Mouse (Mus musculus) kidney, embryonic 16.5 days (tissue): Measurements from ENCODE around the gene Khnyn. TPM values are rescaled to one million over a fixed set of nuclear protein-coding genes. Genes with fewer than 3 reads are reported as not detected.
A peak's percentile ranks its signal among the peaks of the same experiment; 100 is the strongest.

Experiments used
- ATAC-seq: fragments of 200-750 bp; cut with Nextera tagmentation; 2 replicates; pipeline ENCODE4 v1.8.0; 2017; ENCODE audit warnings: moderate TSS enrichment; ENCODE audit not compliant: low FRiP score, low TSS enrichment
- H3K27ac ChIP-seq: fragments of 300-500 bp; sonication (generic); 2 replicates; pipeline ENCODE4 v1.5.1; 2014; ENCODE audit warnings: low read length
- H3K27me3 ChIP-seq: fragments of 300-500 bp; sonication (generic); 2 replicates; pipeline ENCODE4 v1.6.1; 2014; ENCODE audit warnings: low read length, control low read depth, mixed read lengths; ENCODE audit not compliant: insufficient read depth
- H3K36me3 ChIP-seq: fragments of 300-500 bp; sonication (generic); 2 replicates; pipeline ENCODE4 v1.6.1; 2014; ENCODE audit warnings: low read length, control low read depth, mixed read lengths; ENCODE audit not compliant: insufficient read depth
- H3K4me1 ChIP-seq: fragments of 300-500 bp; sonication (generic); 2 replicates; pipeline ENCODE4 v1.6.1; 2014; ENCODE audit warnings: low read length, control low read depth, mixed read lengths; ENCODE audit not compliant: insufficient read depth
- H3K4me2 ChIP-seq: fragments of 300-500 bp; sonication (generic); replicated peaks from 2 replicates; pipeline ENCODE4 v1.6.1; 2014; ENCODE audit warnings: low read depth, low read length
- H3K4me3 ChIP-seq: fragments of 300-500 bp; sonication (generic); 2 replicates; pipeline ENCODE4 v1.5.1; 2014; ENCODE audit warnings: mild to moderate bottlenecking, low read length
- H3K9ac ChIP-seq: fragments of 300-500 bp; sonication (generic); replicated peaks from 2 replicates; pipeline ENCODE4 v1.6.1; 2014; ENCODE audit warnings: low read length
- H3K9me3 ChIP-seq: fragments of 300-500 bp; sonication (generic); 2 replicates; pipeline ENCODE4 v1.6.1; 2016; ENCODE audit warnings: low read length, control low read depth
- WGBS: fragments of 180-500 bp; shearing (Covaris S2); extraction: QIAGEN DNeasy Blood & Tissue Kit; methylation state at CpG from one replicate; pipeline ENCODE4 v1.1.7; 2014; 5-methylcytosine and 5-hydroxymethylcytosine counted together
- polyA plus RNA-seq: library from polyadenylated mRNA; unstranded; fragments of >200 nt; fragmentation: Nextera tagmentation; extraction: Ambion mirVana; gene quantifications from 2 replicates; pipeline ENCODE4 v1.2.1, GENCODE M21; 2015

The Khnyn gene
- polyA plus RNA-seq, 1 experiment from 2014 or later = 18.7 TPM

- ATAC-seq = peak; percentile 40; the same call in 1 of the 2 replicates
- 3% methylated on average over 12 of the region's 12 CpGs for WGBS
- Histone ChIP-seq H3K27ac (peak overlapping the region; percentile 83), H3K9ac (peak overlapping the region; percentile 83), H3K27me3 (no peaks in the 10 kb centered on the region), H3K4me3 (peak overlapping the region; percentile 59), H3K9me3 (no peaks in the 10 kb centered on the region), H3K36me3 (peaks cover 22% of the 10 kb centered on the region), H3K4me2 (peak overlapping the region; percentile 81), H3K4me1 (peaks cover 16% of the 10 kb centered on the region)
Measured at GRCm38 (mm10) chr14:55900414-55900755, 15.6 kb downstream of the Khnyn start.

- WGBS = 35% methylated on average over 1 of the region's 1 CpGs
- no peaks in the 10 kb centered on the region for H3K36me3 ChIP-seq
- H3K4me3 ChIP-seq = no peak overlapping the region
- H3K4me2 ChIP-seq = no peak overlapping the region
- no peaks in the 10 kb centered on the region; the same call in 1 of the 2 replicates for H3K27me3 ChIP-seq
- H3K9me3 ChIP-seq = no peaks in the 10 kb centered on the region
- no peak overlapping the region for H3K27ac ChIP-seq
- no peak for ATAC-seq
- no peak overlapping the region for H3K9ac ChIP-seq
- peaks cover 7% of the 10 kb centered on the region for H3K4me1 ChIP-seq
Measured at GRCm38 (mm10) chr14:55905518-55905917, 20.8 kb downstream of the Khnyn start.

- Histone ChIP-seq H3K27me3 (no peaks in the 10 kb centered on the region), H3K4me1 (no peaks in the 10 kb centered on the region), H3K9ac (no peak overlapping the region), H3K4me2 (no peak overlapping the region), H3K4me3 (no peak overlapping the region), H3K36me3 (no peaks in the 10 kb centered on the region), H3K9me3 (no peaks in the 10 kb centered on the region), H3K27ac (no peak overlapping the region)
- no peak for ATAC-seq
- WGBS = 36% methylated on average over 4 of the region's 4 CpGs
Measured at GRCm38 (mm10) chr14:55913406-55913805, 28.7 kb downstream of the Khnyn start.

- Histone ChIP-seq H3K27ac (no peak overlapping the region), H3K27me3 (no peaks in the 10 kb centered on the region), H3K36me3 (no peaks in the 10 kb centered on the region), H3K4me3 (no peak overlapping the region), H3K4me2 (0 out of 2 replicates have a peak overlapping the region, but pooled peaks have one; percentile 15), H3K9me3 (no peaks in the 10 kb centered on the region), H3K4me1 (no peaks in the 10 kb centered on the region), H3K9ac (peak overlapping the region; percentile 38; the same call in 1 of the 2 replicates)
- peak; percentile 85 for ATAC-seq
- 39% methylated on average over 14 of the region's 14 CpGs for WGBS
Measured at GRCm38 (mm10) chr14:55918240-55919082, 33.7 kb downstream of the Khnyn start.

- H3K4me1 ChIP-seq = no peaks in the 10 kb centered on the region
- no peak for ATAC-seq
- H3K27ac ChIP-seq = no peak overlapping the region
- no peaks in the 10 kb centered on the region for H3K9me3 ChIP-seq
- WGBS = 53% methylated on average over 7 of the region's 7 CpGs
- no peak overlapping the region for H3K4me3 ChIP-seq
- H3K36me3 ChIP-seq = no peaks in the 10 kb centered on the region
- no peak overlapping the region for H3K4me2 ChIP-seq
- H3K27me3 ChIP-seq = no peaks in the 10 kb centered on the region
- no peak overlapping the region for H3K9ac ChIP-seq
Measured at GRCm38 (mm10) chr14:55922475-55923232, 37.9 kb downstream of the Khnyn start.

GRCm38 (mm10) chr14:55926847-55927246 is 42.1 kb downstream of the Khnyn start:
- no peak overlapping the region for H3K4me3 ChIP-seq
- no peaks in the 10 kb centered on the region for H3K27me3 ChIP-seq
- no peak overlapping the region for H3K27ac ChIP-seq
- H3K9me3 ChIP-seq = no peaks in the 10 kb centered on the region
- no peak overlapping the region for H3K9ac ChIP-seq
- 83% methylated on average over 4 of the region's 4 CpGs for WGBS
- ATAC-seq = no peak
- H3K36me3 ChIP-seq = no peaks in the 10 kb centered on the region
- H3K4me1 ChIP-seq = no peaks in the 10 kb centered on the region
- no peak overlapping the region for H3K4me2 ChIP-seq

GRCm38 (mm10) chr14:55929263-55929997 is 44.7 kb downstream of the Khnyn start:
- H3K4me2 ChIP-seq = no peak overlapping the region
- H3K27ac ChIP-seq = no peak overlapping the region
- H3K4me3 ChIP-seq = no peak overlapping the region
- no peaks in the 10 kb centered on the region for H3K36me3 ChIP-seq
- WGBS = 70% methylated on average over 12 of the region's 12 CpGs
- no peak for ATAC-seq
- H3K9ac ChIP-seq = no peak overlapping the region
- no peaks in the 10 kb centered on the region for H3K9me3 ChIP-seq
- no peaks in the 10 kb centered on the region for H3K4me1 ChIP-seq
- no peaks in the 10 kb centered on the region for H3K27me3 ChIP-seq

- ATAC-seq = peak; percentile 85
- H3K27ac ChIP-seq = no peak overlapping the region
- 31% methylated on average over 7 of the region's 7 CpGs for WGBS
- H3K4me2 ChIP-seq = peak overlapping the region; percentile 12; the same call in 1 of the 2 replicates
- no peak overlapping the region for H3K4me3 ChIP-seq
- H3K9me3 ChIP-seq = no peaks in the 10 kb centered on the region
- H3K4me1 ChIP-seq = no peaks in the 10 kb centered on the region
- H3K9ac ChIP-seq = 0 out of 2 replicates have a peak overlapping the region, but pooled peaks have one; percentile 29
- H3K36me3 ChIP-seq = no peaks in the 10 kb centered on the region
- no peaks in the 10 kb centered on the region for H3K27me3 ChIP-seq
Measured at GRCm38 (mm10) chr14:55933586-55933985, 48.8 kb downstream of the Khnyn start.

GRCm38 (mm10) chr14:55940070-55940800 is 55.5 kb downstream of the Khnyn start:
- WGBS = 15% methylated on average over 7 of the region's 7 CpGs
- no peak overlapping the region for H3K9ac ChIP-seq
- H3K27ac ChIP-seq = no peak overlapping the region
- H3K9me3 ChIP-seq = no peaks in the 10 kb centered on the region
- H3K4me3 ChIP-seq = no peak overlapping the region
- no peaks in the 10 kb centered on the region for H3K27me3 ChIP-seq
- H3K4me1 ChIP-seq = no peaks in the 10 kb centered on the region
- no peak overlapping the region for H3K4me2 ChIP-seq
- no peak for ATAC-seq
- no peaks in the 10 kb centered on the region for H3K36me3 ChIP-seq
